Mouse (Mus musculus) lung, postnatal 25 days (tissue): ENCODE measurements around the gene Creg2.
"Not testable (repeated sequence)": the region's sequence is repeated elsewhere in the genome, so short reads cannot be mapped to it uniquely, and the experiment has no call there.

Experiments
- DNase-seq: peaks from one replicate; pipeline ENCODE4 v3.0.0; 2022; ENCODE audit warnings: low spot score

The Creg2 gene

GRCm38 (mm10) chr1:39593836-39594235 lies 57.4 kb downstream of the Creg2 start:
- DNase-seq, result no peak

GRCm38 (mm10) chr1:39592090-39592489 lies 59.2 kb downstream of the Creg2 start:
- no peak for DNase-seq

DNA sequence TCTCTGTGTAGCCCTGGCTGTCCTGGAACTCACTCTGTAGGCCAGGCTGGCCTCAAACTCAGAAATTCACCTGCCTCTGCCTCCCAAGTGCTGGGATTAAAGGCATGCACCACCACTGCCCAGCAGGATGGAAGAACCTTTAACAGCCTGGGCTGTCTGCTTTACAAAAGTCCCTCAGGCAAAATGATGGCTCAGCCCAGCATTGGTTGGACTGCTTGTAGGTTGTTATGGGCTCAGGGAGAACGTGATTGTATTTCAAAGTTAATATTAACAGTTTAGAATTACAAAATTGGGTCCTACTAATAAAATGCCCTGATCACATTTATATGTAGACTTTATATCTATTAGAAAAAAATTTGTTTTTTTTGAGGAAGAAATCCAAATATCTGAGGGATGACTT lies 59.7 kb downstream of the Creg2 start:
- not testable (repeated sequence) for DNase-seq

DNA sequence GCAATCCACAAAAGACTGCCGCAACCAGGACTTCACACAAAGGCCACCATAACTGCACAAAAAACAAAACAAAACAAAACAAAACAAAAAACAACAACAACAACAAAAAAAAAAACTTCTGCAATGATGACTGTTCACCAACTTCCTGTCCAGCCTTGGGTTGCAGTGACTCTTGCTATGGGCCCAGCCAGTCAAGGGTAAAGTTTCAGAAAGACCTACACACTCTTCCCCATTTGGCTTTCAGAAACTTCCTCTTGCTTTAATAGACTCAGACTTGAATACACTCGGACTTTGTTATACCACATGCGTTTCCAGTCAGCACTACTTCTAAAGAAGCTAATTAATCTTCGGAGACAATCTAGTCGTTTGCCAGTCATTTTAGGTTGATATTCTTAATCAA lies 61.1 kb downstream of the Creg2 start:
- DNase-seq, result no peak

- no peak for DNase-seq
Measured at GRCm38 (mm10) chr1:39585416-39585815, 65.9 kb downstream of the Creg2 start.

DNA sequence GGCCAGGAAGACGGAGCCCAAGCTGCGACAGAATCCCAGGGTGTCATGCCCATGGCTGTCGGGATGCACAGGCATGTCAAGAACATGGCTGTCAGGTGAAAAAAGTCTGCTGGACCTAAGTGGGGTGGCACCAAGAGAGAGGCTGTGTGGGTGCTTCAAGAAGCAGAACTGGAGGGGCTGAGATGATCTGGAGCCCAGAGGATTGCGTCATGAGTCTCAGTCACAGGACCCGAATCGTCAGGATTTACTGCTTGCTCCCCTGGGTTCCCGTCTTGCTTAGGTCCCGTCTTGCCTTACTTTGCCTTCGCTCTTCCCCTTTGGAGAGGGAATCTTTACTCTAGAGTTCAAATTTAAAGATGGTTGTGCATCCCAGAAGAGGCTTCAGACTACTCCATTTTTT lies 68.1 kb downstream of the Creg2 start:
- DNase-seq, result no peak

- DNase-seq, result no peak
Measured at GRCm38 (mm10) chr1:39581215-39581614, 70.1 kb downstream of the Creg2 start.

- DNase-seq, result peak; percentile 46
Measured at GRCm38 (mm10) chr1:39579139-39579538, 72.1 kb downstream of the Creg2 start.

DNA sequence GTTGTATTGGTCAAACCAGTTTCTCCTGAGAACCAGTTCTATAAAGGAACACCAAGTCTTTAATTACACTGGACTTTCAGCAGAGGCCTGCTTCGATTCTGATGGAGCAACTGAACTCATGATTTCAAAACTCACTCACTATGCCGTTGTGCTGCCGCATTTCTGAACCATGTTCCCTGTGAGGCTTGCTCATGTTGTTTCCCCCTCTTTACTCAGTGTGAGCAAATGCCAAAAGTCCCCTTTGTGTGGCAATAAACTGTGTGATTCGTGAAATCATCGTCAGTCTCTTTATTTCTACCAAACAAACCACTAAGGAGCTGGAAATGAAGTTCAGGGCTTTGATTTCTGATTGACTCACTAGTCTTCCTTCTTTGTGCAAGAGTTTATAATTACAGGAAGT lies 72.8 kb downstream of the Creg2 start:
- peak; percentile 43 for DNase-seq

DNA sequence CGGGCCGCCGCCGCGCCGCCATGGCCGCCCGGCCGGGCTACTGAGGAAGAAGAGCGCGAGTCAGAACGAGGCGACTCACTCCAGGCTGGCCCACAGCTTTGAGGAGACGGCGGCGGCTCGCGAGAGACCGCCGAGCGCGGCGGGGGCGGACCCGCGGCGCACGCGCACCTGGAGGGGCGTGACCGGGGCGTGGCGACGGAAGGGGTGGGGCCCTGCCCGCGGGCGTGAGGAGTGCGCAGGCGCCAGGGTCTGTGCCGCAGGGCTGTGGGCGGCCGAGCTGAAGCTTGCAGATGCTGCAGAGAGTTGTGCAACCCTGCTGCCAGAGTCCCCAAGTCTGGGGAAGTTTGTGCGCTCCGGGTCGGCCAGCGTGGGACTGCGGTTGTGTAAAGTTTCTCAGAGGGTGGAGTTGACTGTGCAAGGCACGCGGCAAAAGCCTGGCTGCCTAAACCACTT lies 74.0 kb downstream of the Creg2 start, which contains the start of gene Rnf149:
TSS of gene Rnf149 (minus strand) at position 153 of the 453 bp plus-strand sequence.
- DNase-seq, result peak; percentile 95

GRCm38 (mm10) chr1:39576431-39577243 lies 74.6 kb downstream of the Creg2 start:
- peak; percentile 28 for DNase-seq

- no peak for DNase-seq
Measured at GRCm38 (mm10) chr1:39575778-39576375, 75.4 kb downstream of the Creg2 start.

- DNase-seq, result no peak
Measured at GRCm38 (mm10) chr1:39573890-39574289, 77.4 kb downstream of the Creg2 start.

DNA sequence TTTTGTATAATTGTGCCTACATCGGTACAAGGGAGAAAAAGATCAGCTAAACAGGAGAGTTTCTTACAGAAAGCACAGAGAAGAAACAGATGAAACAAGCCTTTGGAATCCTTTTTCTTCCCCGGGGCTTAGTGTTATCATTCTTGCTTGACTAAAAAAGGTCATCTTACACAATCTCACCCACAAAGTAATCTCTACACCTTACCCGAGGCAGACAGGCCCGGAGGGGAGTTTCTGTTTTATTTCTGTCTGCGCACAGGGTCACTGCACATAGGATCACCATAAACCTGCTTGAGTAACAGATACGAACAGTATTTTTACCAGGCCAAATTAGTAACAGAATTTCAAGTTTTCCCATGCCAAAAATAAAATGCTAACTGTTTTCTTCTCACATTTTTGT lies 79.6 kb downstream of the Creg2 start:
- no peak for DNase-seq
